Mouse (Mus musculus) midbrain, embryonic 11.5 days (tissue): ENCODE data around the gene Slc25a1. TPM values are rescaled to one million over a fixed set of nuclear protein-coding genes. Genes with fewer than 3 reads are reported as not detected.

Experiments
- ATAC-seq: fragments of 200-750 bp; cut with Nextera tagmentation; 2 replicates; pipeline ENCODE4 v1.8.0; 2017; ENCODE audit warnings: moderate TSS enrichment, moderate library complexity; ENCODE audit not compliant: low FRiP score
- DNase-seq: peaks from one replicate; pipeline ENCODE4 v3.0.0; 2015; ENCODE audit warnings: low spot score; ENCODE audit errors: missing footprints
- H3K27ac ChIP-seq: fragments of 300-500 bp; sonication (generic); 2 replicates; pipeline ENCODE4 v1.5.1; 2014; ENCODE audit warnings: low read depth, low read length
- H3K27me3 ChIP-seq: fragments of 300-500 bp; sonication (generic); 2 replicates; pipeline ENCODE4 v1.6.1; 2014; ENCODE audit warnings: mild to moderate bottlenecking, low read length, moderate library complexity, mixed read lengths; ENCODE audit not compliant: control insufficient read depth, insufficient read depth
- H3K36me3 ChIP-seq: fragments of 300-500 bp; sonication (generic); 2 replicates; pipeline ENCODE4 v1.6.1; 2014; ENCODE audit warnings: mild to moderate bottlenecking, low read length, moderate library complexity, mixed read lengths; ENCODE audit not compliant: control insufficient read depth, insufficient read depth
- H3K4me1 ChIP-seq: fragments of 300-500 bp; sonication (generic); 2 replicates; pipeline ENCODE4 v1.6.1; 2014; ENCODE audit warnings: low read length; ENCODE audit not compliant: control insufficient read depth, insufficient read depth
- H3K4me2 ChIP-seq: fragments of 300-500 bp; sonication (generic); 2 replicates; pipeline ENCODE4 v1.6.1; 2014; ENCODE audit warnings: mild to moderate bottlenecking, moderate library complexity
- H3K4me3 ChIP-seq: fragments of 300-500 bp; sonication (generic); 2 replicates; pipeline ENCODE4 v1.5.1; 2014; ENCODE audit warnings: low read depth, low read length
- H3K9ac ChIP-seq: fragments of 300-500 bp; sonication (generic); 2 replicates; pipeline ENCODE4 v1.6.1; 2014; ENCODE audit warnings: low read length
- H3K9me3 ChIP-seq: fragments of 300-500 bp; sonication (generic); 2 replicates; pipeline ENCODE4 v1.6.1; 2016; ENCODE audit warnings: low read length; ENCODE audit not compliant: control insufficient read depth
- WGBS: fragments of 180-500 bp; shearing (Covaris S2); extraction: QIAGEN DNeasy Blood & Tissue Kit; methylation state at CpG from one replicate; pipeline ENCODE4 v1.1.7; 2014; 5-methylcytosine and 5-hydroxymethylcytosine counted together
- polyA plus RNA-seq: library from polyadenylated mRNA; unstranded; fragments of >200 nt; fragmentation: Nextera tagmentation; extraction: Ambion mirVana; gene quantifications from 2 replicates; pipeline ENCODE4 v1.2.1, GENCODE M21; 2014

Slc25a1 gene
- polyA plus RNA-seq, 1 experiment from 2014 or later, result 96.5 TPM

- Histone ChIP-seq H3K9me3 (no peaks in the 10 kb centered on the region), H3K4me1 (peaks cover 18% of the 10 kb centered on the region), H3K4me3 (no peak overlapping the region), H3K27ac (peak overlapping the region; percentile 41; the same call in 1 of the 2 replicates), H3K9ac (no peak overlapping the region), H3K36me3 (peaks cover 3% of the 10 kb centered on the region; the same call in 1 of the 2 replicates), H3K27me3 (peaks cover 4% of the 10 kb centered on the region; the same call in 1 of the 2 replicates), H3K4me2 (no peak overlapping the region)
- WGBS, result 5% methylated on average over 2 of the region's 2 CpGs
- ATAC-seq (peak; percentile 4; the same call in 1 of the 2 replicates), DNase-seq (no peak)
These were observed 1.2 kb upstream of the Slc25a1 start for GRCm38 (mm10) chr16:17929211-17929610.

GRCm38 (mm10) chr16:17928627-17929104 lies 647 bp upstream of the Slc25a1 start:
- H3K4me2 ChIP-seq, result peak overlapping the region; percentile 91

GRCm38 (mm10) chr16:17927351-17928082 lies 502 bp downstream of the Slc25a1 start:
- Histone ChIP-seq H3K27me3 (peaks cover 4% of the 10 kb centered on the region; the same call in 1 of the 2 replicates), H3K36me3 (peaks cover 3% of the 10 kb centered on the region; the same call in 1 of the 2 replicates), H3K27ac (peak overlapping the region; percentile 41), H3K9me3 (no peaks in the 10 kb centered on the region), H3K4me1 (peaks cover 21% of the 10 kb centered on the region), H3K4me2 (peak overlapping the region; percentile 91), H3K9ac (peak overlapping the region; percentile 77), H3K4me3 (peak overlapping the region; percentile 69)
- peak; percentile 93 for DNase-seq
- WGBS, result under 1% methylated on average over 71 of the region's 72 CpGs
- ATAC-seq, result peak; percentile 65

More at GRCm38 (mm10) chr16:17928627-17929104, 647 bp upstream of the Slc25a1 start:
- Histone ChIP-seq H3K27me3 (peaks cover 4% of the 10 kb centered on the region; the same call in 1 of the 2 replicates), H3K36me3 (peaks cover 3% of the 10 kb centered on the region; the same call in 1 of the 2 replicates), H3K4me3 (peak overlapping the region; percentile 69), H3K4me1 (peaks cover 18% of the 10 kb centered on the region), H3K9ac (peak overlapping the region; percentile 77), H3K9me3 (no peaks in the 10 kb centered on the region), H3K27ac (peak overlapping the region; percentile 41)
- peak; percentile 97 for DNase-seq
- peak; percentile 65 for ATAC-seq
- WGBS, result under 1% methylated on average over 9 of the region's 9 CpGs

- under 1% methylated on average over 14 of the region's 14 CpGs for WGBS
- peak overlapping the region; percentile 96 for H3K4me2 ChIP-seq
- H3K27ac ChIP-seq, result peak overlapping the region; percentile 6; the same call in 1 of the 2 replicates
- DNase-seq, result no peak
- ATAC-seq, result peak; percentile 28; the same call in 1 of the 2 replicates
- peaks cover 3% of the 10 kb centered on the region; the same call in 1 of the 2 replicates for H3K36me3 ChIP-seq
- peak overlapping the region; percentile 64 for H3K4me3 ChIP-seq
- no peaks in the 10 kb centered on the region for H3K9me3 ChIP-seq
- peaks cover 26% of the 10 kb centered on the region for H3K4me1 ChIP-seq
- peaks cover 16% of the 10 kb centered on the region for H3K27me3 ChIP-seq
- H3K9ac ChIP-seq, result peak overlapping the region; percentile 74
These were observed 5.9 kb downstream of the Slc25a1 start for GRCm38 (mm10) chr16:17922163-17922538.

DNA sequence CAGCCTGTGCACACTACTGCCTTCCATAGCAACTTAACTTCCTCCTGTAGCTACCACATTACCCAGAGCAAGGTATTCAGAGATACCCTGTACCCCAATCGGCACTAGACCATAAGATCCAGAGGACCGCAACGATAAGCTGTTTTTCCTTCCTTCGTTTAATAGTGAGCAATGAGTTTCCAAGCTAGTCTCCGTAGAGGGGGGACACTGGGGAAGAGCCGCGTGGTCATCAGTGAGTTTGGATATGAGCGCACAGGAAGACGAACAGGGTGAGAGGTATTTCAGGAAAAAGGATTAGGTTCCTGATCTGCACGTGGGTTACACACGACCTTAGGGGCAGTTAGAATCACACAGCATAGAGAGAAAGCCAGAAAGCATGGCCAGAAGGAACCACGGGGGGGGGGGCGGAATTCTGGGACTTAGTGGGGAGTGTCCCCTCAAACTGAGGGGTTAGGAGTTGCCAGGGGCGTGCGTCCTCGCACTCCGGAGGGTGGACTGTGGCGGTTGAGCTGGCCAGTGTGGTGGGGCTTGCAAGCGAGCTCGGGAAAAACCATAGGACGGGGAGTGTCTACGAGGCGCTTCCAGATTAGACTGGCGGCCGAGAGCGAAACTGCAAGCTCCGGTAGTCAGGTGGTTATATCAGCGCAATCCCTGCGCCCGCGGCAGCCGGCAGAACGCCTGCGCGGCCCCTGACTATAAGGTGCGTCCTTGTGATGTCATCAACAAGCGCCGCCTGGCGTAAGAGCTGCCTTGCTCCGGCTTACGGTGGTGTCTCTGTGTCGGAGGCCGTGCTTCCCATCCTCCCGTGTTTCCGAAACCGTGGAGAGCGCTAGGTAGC lies 6.5 kb downstream of the Slc25a1 start:
- peak overlapping the region; percentile 76 for H3K27ac ChIP-seq
- peak overlapping the region; percentile 96 for H3K4me2 ChIP-seq
- ATAC-seq (peak; percentile 92), DNase-seq (peak; percentile 99)
- H3K9me3 ChIP-seq, result no peaks in the 10 kb centered on the region
- H3K27me3 ChIP-seq, result peaks cover 22% of the 10 kb centered on the region
- H3K4me3 ChIP-seq, result peak overlapping the region; percentile 64
- H3K9ac ChIP-seq, result peak overlapping the region; percentile 74
- H3K4me1 ChIP-seq, result peaks cover 20% of the 10 kb centered on the region
- WGBS, result 3% methylated on average over 47 of the region's 47 CpGs
- H3K36me3 ChIP-seq, result peaks cover 3% of the 10 kb centered on the region; the same call in 1 of the 2 replicates

- WGBS, result 3% methylated on average over 20 of the region's 20 CpGs
- peak; percentile 28; the same call in 1 of the 2 replicates for ATAC-seq
- H3K4me2 ChIP-seq, result peak overlapping the region; percentile 96
- peak; percentile 95 for DNase-seq
- H3K27ac ChIP-seq, result peak overlapping the region; percentile 41; the same call in 1 of the 2 replicates
- H3K9me3 ChIP-seq, result no peaks in the 10 kb centered on the region
- H3K36me3 ChIP-seq, result peaks cover 3% of the 10 kb centered on the region; the same call in 1 of the 2 replicates
- no peak overlapping the region for H3K4me3 ChIP-seq
- H3K4me1 ChIP-seq, result peaks cover 19% of the 10 kb centered on the region
- H3K9ac ChIP-seq, result peak overlapping the region; percentile 74
- peaks cover 28% of the 10 kb centered on the region for H3K27me3 ChIP-seq
These were observed 7.4 kb downstream of the Slc25a1 start for GRCm38 (mm10) chr16:17920586-17920985.

GRCm38 (mm10) chr16:17914307-17915249 lies 13.4 kb downstream of the Slc25a1 start, which contains the start of gene Gsc2:
Gene Gsc2, minus strand, starts transcription at chr16:17915059.
- peak within 1 kb of the TSS; percentile 38; the same call in 1 of the 2 replicates for H3K9ac ChIP-seq
- ATAC-seq (0 out of 2 replicates have a peak, but pooled peaks have one; percentile 12), DNase-seq (peak; percentile 91)
- peak within 1 kb of the TSS; percentile 32 for H3K4me3 ChIP-seq
- H3K4me2 ChIP-seq, result peak within 1 kb of the TSS; percentile 49
- peaks cover 67% of the 10 kb centered on the region for H3K27me3 ChIP-seq
- peaks cover 17% of the 10 kb centered on the region for H3K4me1 ChIP-seq
- no peak within 1 kb of the TSS for H3K27ac ChIP-seq
- H3K9me3 ChIP-seq, result no peaks in the 10 kb centered on the region
- H3K36me3 ChIP-seq, result no peaks in the 10 kb centered on the region
- WGBS, result under 1% methylated on average over 103 of the region's 106 CpGs
